Mouse (Mus musculus) heart, postnatal 0 days (tissue): ENCODE measurements around the gene Gm37240.

ENCODE experiments used
- CTCF ChIP-seq: IDR thresholded peaks from 2 replicates; pipeline ENCODE4 v1.5.1; 2016; ENCODE audit warnings: antibody characterized with exemption, control low read depth, low read depth
- EP300 ChIP-seq: IDR thresholded peaks from 2 replicates; pipeline ENCODE4 v1.6.1; 2016; ENCODE audit warnings: antibody characterized with exemption, low read depth

DNA sequence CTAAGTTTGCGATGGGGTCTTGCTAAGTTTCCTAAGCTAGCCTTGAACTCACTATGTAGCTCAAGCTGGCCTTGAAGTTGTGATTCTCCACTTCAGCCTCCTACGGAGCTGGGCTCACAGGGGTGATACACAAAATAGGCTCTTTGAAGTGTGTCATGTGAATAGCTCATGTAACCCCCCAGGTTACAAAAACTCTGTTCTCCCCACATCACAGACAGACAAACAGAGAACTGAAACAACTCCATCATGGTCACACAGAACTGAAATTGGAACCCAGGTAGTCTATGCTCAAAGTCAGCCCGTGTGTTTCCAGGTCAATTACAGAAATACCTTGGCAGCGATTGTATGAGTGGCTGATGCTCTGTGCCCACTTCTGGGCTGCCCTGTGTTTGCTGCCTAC, 1164.6 kb downstream of the Gm37240 start:
- TF ChIP-seq CTCF (no peak), EP300 (no peak)
